Mouse (Mus musculus) liver, postnatal 0 days (tissue): Measurements from ENCODE around the gene Ubr1.

Source experiments
- CTCF ChIP-seq: sonication (generic); IDR thresholded peaks from 2 replicates; pipeline ENCODE4 v1.5.1; 2016; ENCODE audit warnings: antibody characterized with exemption, low read depth
- EP300 ChIP-seq: IDR thresholded peaks from 2 replicates; pipeline ENCODE4 v1.6.1; 2016; ENCODE audit warnings: antibody characterized with exemption, low read depth, mild to moderate bottlenecking

GRCm38 (mm10) chr2:120977926-120978692, 7.6 kb upstream of the Ubr1 start:
- TF ChIP-seq CTCF (no peak), EP300 (no peak)
